Mouse (Mus musculus): ENCODE measurements around the gene Krt20.

The Krt20 gene

GRCm38 (mm10) chr11:99406186-99406585, 31.8 kb downstream of the Krt20 start:
- DNase-seq (ENCODE audit: low spot score): no peak

GRCm38 (mm10) chr11:99399956-99400549, 37.9 kb downstream of the Krt20 start:
- DNase-seq (ENCODE audit: low spot score): no peak

GRCm38 (mm10) chr11:99398832-99399231, 39.1 kb downstream of the Krt20 start:
- DNase-seq (ENCODE audit: low spot score): no peak

- no peak for DNase-seq (ENCODE audit: low spot score)
Observed at GRCm38 (mm10) chr11:99398084-99398483, 39.9 kb downstream of the Krt20 start.

GRCm38 (mm10) chr11:99396661-99397060, 41.3 kb downstream of the Krt20 start:
- DNase-seq (ENCODE audit: low spot score): no peak

- no peak for DNase-seq (ENCODE audit: low spot score)
Observed at GRCm38 (mm10) chr11:99396034-99396433, 41.9 kb downstream of the Krt20 start.

- DNase-seq (ENCODE audit: low spot score): no peak
Observed at GRCm38 (mm10) chr11:99392492-99392891, 45.5 kb downstream of the Krt20 start.

GRCm38 (mm10) chr11:99391375-99391774, 46.6 kb downstream of the Krt20 start:
- DNase-seq (ENCODE audit: low spot score): no peak

- DNase-seq (ENCODE audit: low spot score): no peak
Observed at GRCm38 (mm10) chr11:99390866-99391265, 47.1 kb downstream of the Krt20 start.

- DNase-seq (ENCODE audit: low spot score): no peak
Observed at GRCm38 (mm10) chr11:99389264-99389663, 48.7 kb downstream of the Krt20 start, which contains the start of gene Krt10. TSS of gene Krt10 (minus strand) at chr11:99389364.

- DNase-seq (ENCODE audit: low spot score): no peak
Observed at GRCm38 (mm10) chr11:99388661-99389060, 49.3 kb downstream of the Krt20 start.

- DNase-seq (ENCODE audit: low spot score): peak; percentile 61
Observed at GRCm38 (mm10) chr11:99385813-99386721, 51.9 kb downstream of the Krt20 start.

- peak; percentile 33 for DNase-seq (ENCODE audit: low spot score)
Observed at GRCm38 (mm10) chr11:99379568-99379967, 58.4 kb downstream of the Krt20 start.
